Mouse (Mus musculus): Measurements from ENCODE around the gene Tll2. TPM values are rescaled to one million over a fixed set of nuclear protein-coding genes. Genes with fewer than 3 reads are reported as not detected.

Tll2 gene
- total RNA-seq (2015) (0.05 TPM in 1 of 2 replicates, not detected in the other), total RNA-seq (2017) (not detected in 2 replicates)

- peak; percentile 84 for ATAC-seq (replicated peaks; ENCODE audit: poor library complexity)
These were observed at the start of gene Tll2 for GRCm38 (mm10) chr19:41206811-41207344. TSS of gene Tll2 (minus strand) at chr19:41206835.

DNA sequence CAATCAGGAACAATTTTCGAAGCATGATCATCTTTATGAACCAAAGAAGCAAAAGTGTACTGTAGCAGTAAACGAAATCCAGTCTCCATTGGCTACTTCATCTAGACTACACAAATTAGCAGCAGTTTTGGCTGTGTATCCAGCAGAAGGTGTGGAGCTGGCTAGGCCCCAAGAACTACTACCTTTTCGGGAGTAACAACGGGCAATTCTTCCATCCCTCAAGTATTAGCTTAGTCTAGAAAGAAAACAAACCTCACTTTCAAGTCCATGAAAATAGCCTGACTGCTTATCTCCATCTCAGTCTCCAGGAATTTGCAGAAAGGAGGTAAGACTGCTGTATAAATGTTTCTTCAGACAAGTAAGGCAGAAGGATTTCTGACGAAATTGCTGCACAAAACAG lies 47.9 kb upstream of the Tll2 start:
- no peak for ATAC-seq (replicated peaks; ENCODE audit: poor library complexity)

DNA sequence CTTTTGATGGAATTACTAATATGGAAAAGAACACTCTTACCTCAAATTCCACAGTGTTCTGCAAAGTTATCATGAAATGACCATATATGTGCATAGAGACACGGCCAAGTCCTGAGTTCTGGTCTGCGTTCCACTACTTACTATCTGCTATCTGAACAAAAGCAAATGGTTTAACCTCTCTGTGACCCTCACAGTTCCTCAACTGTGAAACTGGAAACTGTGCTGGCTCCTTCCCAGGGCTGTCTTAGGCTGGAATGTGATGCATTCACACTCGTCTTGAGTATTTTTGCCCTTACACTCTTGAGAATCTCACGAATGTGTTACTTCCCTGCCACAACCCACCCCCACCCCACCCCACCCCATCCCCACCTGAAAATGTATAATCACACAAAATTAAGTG lies 42.3 kb upstream of the Tll2 start:
- no peak for ATAC-seq (replicated peaks; ENCODE audit: poor library complexity)

DNA sequence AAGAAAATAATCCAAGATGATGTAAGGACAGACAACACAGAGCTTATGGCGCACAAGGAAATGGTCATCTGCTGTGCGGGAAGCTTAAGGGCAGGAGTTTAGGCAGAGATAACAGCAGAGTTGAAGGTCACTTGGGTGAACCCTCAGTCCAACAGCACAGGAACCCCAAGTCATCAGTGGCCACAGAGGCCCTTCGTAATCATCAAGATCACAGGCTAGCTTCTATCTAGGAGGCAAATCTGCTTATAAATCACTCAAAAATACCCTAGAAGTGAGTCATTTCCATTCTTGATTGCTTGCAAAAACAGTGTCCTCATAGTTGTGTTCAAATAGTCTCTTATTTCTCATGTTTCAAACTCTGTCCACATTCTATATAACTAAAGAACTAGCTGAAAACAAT lies 41.6 kb upstream of the Tll2 start:
- ATAC-seq (replicated peaks; ENCODE audit: poor library complexity), result no peak

GRCm38 (mm10) chr19:41246271-41246670 lies 39.6 kb upstream of the Tll2 start:
- peak; percentile 58 for ATAC-seq (replicated peaks; ENCODE audit: poor library complexity)

GRCm38 (mm10) chr19:41244581-41244980 lies 37.9 kb upstream of the Tll2 start:
- peak; percentile 81 for ATAC-seq (replicated peaks; ENCODE audit: poor library complexity)

DNA sequence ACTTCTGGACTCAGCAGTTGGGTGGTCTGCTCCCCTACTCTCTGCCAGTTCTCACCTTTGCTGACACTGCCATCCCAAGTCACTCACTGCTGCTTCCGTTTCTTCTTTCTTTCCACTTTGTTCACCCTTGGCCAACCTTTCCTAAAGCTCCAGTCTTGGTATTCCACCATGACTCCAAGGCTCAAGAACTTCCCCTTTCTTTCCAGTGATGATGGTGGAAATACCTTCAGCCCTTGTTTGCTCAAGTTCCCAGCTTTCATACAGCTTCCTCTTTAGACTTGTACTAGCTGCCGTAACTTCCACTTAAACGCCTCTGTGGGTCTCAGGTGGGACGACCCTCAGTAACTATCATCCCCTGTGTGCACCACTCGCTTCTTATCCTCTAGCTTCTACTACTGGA lies 35.4 kb upstream of the Tll2 start:
- ATAC-seq (replicated peaks; ENCODE audit: poor library complexity), result peak; percentile 63

GRCm38 (mm10) chr19:41233698-41234097 lies 27.1 kb upstream of the Tll2 start:
- ATAC-seq (replicated peaks; ENCODE audit: poor library complexity), result no peak

DNA sequence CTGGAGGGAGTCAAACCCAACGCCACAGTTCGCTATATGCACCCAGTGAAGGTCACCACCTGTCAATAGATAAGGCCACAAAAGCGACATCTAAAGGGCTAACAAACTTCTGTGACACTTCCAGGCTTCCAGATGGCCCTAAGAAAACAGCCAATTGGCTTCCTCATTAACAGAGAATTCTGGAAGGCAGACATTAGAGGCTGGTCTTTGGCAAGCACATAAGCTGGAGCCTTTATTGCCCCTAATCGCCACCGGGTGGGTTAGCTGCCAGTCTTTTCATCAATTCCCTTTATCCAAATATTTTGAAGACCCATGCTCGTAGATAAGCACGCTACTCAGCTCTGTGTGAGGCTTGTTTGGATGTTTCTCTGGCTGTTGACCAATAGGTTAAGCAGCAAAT lies 1.7 kb upstream of the Tll2 start:
- ATAC-seq (replicated peaks; ENCODE audit: poor library complexity), result no peak

DNA sequence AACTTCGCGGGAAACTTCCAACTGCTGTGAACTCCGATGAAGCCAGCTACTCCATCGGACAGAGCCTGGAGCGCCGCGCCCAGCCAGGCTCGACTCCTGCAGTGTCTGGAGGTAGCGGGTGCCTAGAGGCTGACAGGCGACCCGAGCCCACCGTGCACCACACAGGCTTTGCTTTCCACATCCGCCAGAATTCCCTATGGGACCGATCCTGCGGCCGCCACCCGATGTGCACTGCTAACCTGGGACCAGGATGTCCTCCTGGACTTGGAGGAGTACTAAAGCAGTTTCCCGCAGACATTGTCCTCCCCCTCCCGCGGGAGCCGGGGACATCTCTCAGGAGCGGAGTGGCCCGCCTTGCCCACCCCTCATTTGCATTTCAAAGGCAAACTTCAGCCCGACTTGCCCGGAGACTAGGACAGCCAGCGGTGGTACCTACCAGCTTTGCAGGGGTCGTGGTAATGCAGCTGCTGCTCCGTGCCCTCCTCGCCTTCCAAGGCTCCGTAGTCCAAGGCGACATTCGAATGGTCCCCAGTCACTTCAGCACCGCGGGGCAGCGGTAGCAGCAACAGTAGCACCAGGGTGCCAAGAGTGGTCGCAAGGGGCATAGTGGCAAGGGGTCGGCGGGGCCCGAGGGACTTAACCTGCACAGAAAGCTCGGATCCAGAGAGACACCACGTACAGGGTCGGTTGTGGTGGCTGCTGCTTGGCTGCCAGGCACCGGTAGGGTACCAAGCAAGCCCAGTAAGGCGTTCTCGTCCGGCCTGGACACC lies 409 bp downstream of the Tll2 start:
- no peak for ATAC-seq (replicated peaks; ENCODE audit: poor library complexity)

DNA sequence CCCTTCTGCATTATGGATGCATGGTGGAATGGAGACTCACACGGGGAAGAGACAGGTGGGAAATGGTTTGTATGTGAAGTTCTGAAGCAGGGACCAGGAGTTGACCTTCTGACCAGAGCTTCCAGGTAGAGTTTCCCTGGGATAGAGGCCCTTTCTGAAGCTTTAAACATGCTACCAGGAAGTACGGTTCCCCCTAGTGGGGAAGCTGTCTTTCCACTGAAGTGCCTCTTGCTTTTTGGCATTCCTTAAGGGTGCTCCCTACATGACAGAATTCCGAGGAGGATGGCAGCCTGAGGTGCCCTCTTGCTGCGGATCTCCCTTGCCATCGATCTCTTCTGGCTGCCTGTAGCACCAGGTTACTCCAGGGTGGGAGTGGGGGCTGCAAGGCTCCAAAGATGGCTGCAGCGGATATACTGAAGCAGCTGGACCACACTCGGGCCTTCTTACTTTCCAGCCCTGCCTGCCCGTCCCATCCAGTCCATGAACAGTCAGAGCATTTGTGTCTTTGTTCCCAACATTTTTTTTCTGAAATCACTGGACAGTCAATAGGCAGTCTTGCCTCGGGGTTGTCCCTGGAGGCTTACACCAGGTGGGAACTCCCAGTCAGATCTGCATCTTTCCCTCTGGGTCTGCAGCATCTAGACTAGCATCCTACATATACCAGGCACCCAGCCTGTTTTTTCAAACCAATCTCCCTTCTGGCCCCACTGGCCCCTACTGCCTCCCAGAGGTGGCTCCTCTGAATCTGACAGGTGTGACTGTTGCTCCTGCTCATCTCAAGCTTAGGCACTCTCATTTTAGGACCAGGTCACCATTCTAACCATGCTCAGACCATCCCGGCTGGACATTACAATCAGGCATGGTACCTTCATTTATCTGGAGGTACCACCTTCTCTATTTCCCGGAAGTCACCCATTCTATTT lies 2.2 kb downstream of the Tll2 start:
- no peak for ATAC-seq (replicated peaks; ENCODE audit: poor library complexity)

DNA sequence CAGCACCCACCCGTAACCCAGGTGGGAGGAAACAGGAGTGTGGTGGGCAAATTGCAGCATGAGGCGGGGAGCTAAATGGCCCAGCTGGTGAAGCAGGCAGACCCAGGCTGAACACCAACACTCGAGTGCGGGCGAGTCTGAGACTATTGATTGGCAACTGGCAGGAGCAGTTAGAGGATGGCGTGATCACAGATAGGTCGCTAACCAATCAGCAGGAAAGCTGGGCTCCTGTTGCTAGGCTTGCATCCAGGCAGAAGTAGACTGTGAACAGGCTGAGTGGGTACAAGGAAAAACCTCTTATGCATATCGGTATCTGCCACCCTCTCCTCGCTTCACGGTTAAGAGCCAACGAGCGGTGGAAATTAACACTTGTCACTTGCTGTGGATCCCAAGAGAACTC lies 9.0 kb downstream of the Tll2 start:
- no peak for ATAC-seq (replicated peaks; ENCODE audit: poor library complexity)

DNA sequence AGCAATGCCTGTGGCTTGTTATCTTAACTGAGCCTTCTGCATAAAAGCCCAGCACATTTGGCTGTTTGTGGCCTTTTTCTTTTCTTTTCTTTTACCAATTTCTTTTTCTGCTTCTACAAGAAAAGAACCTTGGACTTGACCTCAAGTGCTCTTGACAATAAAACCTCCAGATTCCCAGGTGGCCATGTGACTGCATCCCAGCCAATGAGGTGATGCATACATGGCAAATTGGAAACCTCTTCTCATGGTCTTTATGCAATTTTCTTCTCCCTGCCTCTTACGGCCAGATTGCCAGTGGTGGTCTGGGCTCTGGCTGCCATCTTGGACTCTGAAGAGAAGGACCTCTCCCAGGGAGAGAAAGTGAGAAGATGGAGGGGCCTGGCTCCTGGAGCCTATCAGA lies 13.3 kb downstream of the Tll2 start:
- ATAC-seq (replicated peaks; ENCODE audit: poor library complexity), result no peak

DNA sequence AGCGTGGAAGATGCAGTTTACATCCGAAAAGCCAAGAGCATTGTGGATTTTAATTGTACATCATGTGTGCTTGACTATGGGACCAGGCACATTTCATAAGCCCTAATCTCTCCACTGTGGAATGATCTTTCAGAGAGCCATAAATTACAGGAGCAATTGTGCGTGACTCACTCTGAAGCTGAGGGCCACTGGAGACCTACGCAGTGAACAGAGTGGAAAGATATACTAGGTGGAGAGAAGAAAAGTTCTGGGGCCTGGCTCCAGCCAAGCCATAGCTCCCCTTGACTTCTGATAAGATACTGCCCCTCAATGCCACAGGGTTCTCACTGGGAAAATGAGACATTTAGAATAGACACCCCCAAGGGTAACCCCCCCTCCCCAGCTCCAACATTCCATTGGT lies 13.7 kb downstream of the Tll2 start:
- ATAC-seq (replicated peaks; ENCODE audit: poor library complexity), result no peak

GRCm38 (mm10) chr19:41191724-41192123 lies 14.9 kb downstream of the Tll2 start:
- no peak for ATAC-seq (replicated peaks; ENCODE audit: poor library complexity)

- ATAC-seq (replicated peaks; ENCODE audit: poor library complexity), result no peak
These were observed 15.7 kb downstream of the Tll2 start for GRCm38 (mm10) chr19:41190876-41191434.

DNA sequence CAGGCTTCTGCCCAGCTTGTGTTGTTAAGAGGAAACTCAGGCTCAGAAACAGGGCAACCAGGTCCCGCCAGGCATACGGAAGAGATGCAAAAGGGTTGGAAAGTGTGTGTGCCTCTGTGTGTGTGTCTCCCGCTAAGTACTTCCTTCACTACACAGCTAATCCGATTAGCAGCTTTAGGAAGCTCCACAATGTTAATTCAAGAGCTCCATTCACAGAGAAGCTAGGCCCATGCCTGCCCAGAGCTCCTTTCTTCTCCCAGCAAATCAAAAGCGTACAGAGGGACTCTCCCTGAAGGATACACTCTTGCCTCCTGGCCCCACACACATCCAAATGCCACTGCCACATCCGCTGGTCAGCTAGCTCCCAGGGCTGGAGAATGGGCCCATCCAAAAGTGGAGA lies 29.3 kb downstream of the Tll2 start:
- no peak for ATAC-seq (replicated peaks; ENCODE audit: poor library complexity)

- no peak for ATAC-seq (replicated peaks; ENCODE audit: poor library complexity)
These were observed 29.8 kb downstream of the Tll2 start for GRCm38 (mm10) chr19:41176881-41177280.

DNA sequence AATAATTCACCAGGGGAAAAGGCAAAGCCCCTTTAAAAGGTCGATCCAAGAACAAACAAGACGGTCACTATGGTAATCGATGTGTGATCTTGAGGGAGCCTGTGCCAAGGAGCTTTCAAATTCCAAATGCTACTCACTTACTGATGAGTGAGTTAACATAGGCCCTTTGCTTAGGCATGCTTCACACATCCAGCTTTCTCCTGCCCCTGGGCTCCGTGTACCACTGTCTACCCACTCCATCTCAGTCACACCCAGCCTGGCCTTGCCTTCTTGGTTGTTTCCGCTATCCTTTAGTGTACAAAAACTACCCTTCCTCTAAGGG lies 40.8 kb downstream of the Tll2 start:
- ATAC-seq (replicated peaks; ENCODE audit: poor library complexity), result no peak

- no peak for ATAC-seq (replicated peaks; ENCODE audit: poor library complexity)
These were observed 41.3 kb downstream of the Tll2 start for GRCm38 (mm10) chr19:41165144-41165913.

All from megakaryocyte progenitor cell, adult 5-6 weeks (primary cell).